Mouse (Mus musculus): ENCODE results near the gene Stat5a. TPM values are rescaled to one million over a fixed set of nuclear protein-coding genes. Genes with fewer than 3 reads are reported as not detected.

Gene Stat5a
- polyA plus RNA-seq, 1 experiment from 2014 or later = 5.7 TPM

Other genes starting within 250 kb of the Stat5a start
- 81.6 and 84.1 TPM in 2 replicates for gene Nkiras2, start 240.1 kb upstream of the Stat5a start, polyA plus RNA-seq (2015; fragmentation: Nextera tagmentation; extraction: Ambion mirVana)
- 280 and 283 TPM in 2 replicates for gene Dnajc7, start 239.2 kb upstream of the Stat5a start, polyA plus RNA-seq (2015; fragmentation: Nextera tagmentation; extraction: Ambion mirVana)
- gene Zfp385c, start 166.9 kb upstream of the Stat5a start, polyA plus RNA-seq (2015; fragmentation: Nextera tagmentation; extraction: Ambion mirVana) = 0.75 and 1.1 TPM in 2 replicates
- 2.9 and 3.7 TPM in 2 replicates for gene Dhx58, start 155.1 kb upstream of the Stat5a start, polyA plus RNA-seq (2015; fragmentation: Nextera tagmentation; extraction: Ambion mirVana)
- 53.6 and 53.8 TPM in 2 replicates for gene Kat2a, start 146.9 kb upstream of the Stat5a start, polyA plus RNA-seq (2015; fragmentation: Nextera tagmentation; extraction: Ambion mirVana)
- 0.46 TPM in 1 of 2 replicates, not detected in the other for gene Hspb9, start 145.5 kb upstream of the Stat5a start, polyA plus RNA-seq (2015; fragmentation: Nextera tagmentation; extraction: Ambion mirVana)
- 23.2 and 24.5 TPM in 2 replicates for gene Rab5c, start 121.1 kb upstream of the Stat5a start, polyA plus RNA-seq (2015; fragmentation: Nextera tagmentation; extraction: Ambion mirVana)
- not detected in 2 replicates for gene Kcnh4, start 99.4 kb upstream of the Stat5a start, polyA plus RNA-seq (2015; fragmentation: Nextera tagmentation; extraction: Ambion mirVana)
- not detected in 2 replicates for gene Hcrt, start 96.4 kb upstream of the Stat5a start, polyA plus RNA-seq (2015; fragmentation: Nextera tagmentation; extraction: Ambion mirVana)
- 6.6 and 8.0 TPM in 2 replicates for gene Ghdc, start 88.4 kb upstream of the Stat5a start, polyA plus RNA-seq (2015; fragmentation: Nextera tagmentation; extraction: Ambion mirVana)
- 18.9 and 19.8 TPM in 2 replicates for gene Stat5b, start 8.6 kb upstream of the Stat5a start, polyA plus RNA-seq (2015; fragmentation: Nextera tagmentation; extraction: Ambion mirVana)
- gene Stat3, start 80.2 kb downstream of the Stat5a start, polyA plus RNA-seq (2015; fragmentation: Nextera tagmentation; extraction: Ambion mirVana) = 42.4 and 50.3 TPM in 2 replicates
- 136 and 142 TPM in 2 replicates for gene Cavin1, start 111.5 kb downstream of the Stat5a start, polyA plus RNA-seq (2015; fragmentation: Nextera tagmentation; extraction: Ambion mirVana)
- 34.0 and 34.4 TPM in 2 replicates for gene Atp6v0a1, start 150.1 kb downstream of the Stat5a start, polyA plus RNA-seq (2015; fragmentation: Nextera tagmentation; extraction: Ambion mirVana)
- 9.4 and 9.8 TPM in 2 replicates for gene Naglu, start 210.7 kb downstream of the Stat5a start, polyA plus RNA-seq (2015; fragmentation: Nextera tagmentation; extraction: Ambion mirVana)
- gene Hsd17b1, start 219.1 kb downstream of the Stat5a start, polyA plus RNA-seq (2015; fragmentation: Nextera tagmentation; extraction: Ambion mirVana) = 0.28 TPM in 1 of 2 replicates, not detected in the other
- gene Coasy, start 223.2 kb downstream of the Stat5a start, polyA plus RNA-seq (2015; fragmentation: Nextera tagmentation; extraction: Ambion mirVana) = 38.1 and 41.6 TPM in 2 replicates
- gene Mlx, start 227.9 kb downstream of the Stat5a start, polyA plus RNA-seq (2015; fragmentation: Nextera tagmentation; extraction: Ambion mirVana) = 44.1 and 50.5 TPM in 2 replicates
- 43.0 and 44.5 TPM in 2 replicates for gene Psmc3ip, start 236.1 kb downstream of the Stat5a start, polyA plus RNA-seq (2015; fragmentation: Nextera tagmentation; extraction: Ambion mirVana)